Mouse (Mus musculus): ENCODE data around the gene Cgnl1.

Gene Cgnl1

GRCm38 (mm10) chr9:71716995-71717394 is 54.4 kb downstream of the Cgnl1 start:
- no peak for DNase-seq (ENCODE audit: low read depth)

GRCm38 (mm10) chr9:71710776-71711175 is 60.6 kb downstream of the Cgnl1 start:
- no peak for DNase-seq (ENCODE audit: low read depth)

GRCm38 (mm10) chr9:71709199-71709598 is 62.2 kb downstream of the Cgnl1 start:
- DNase-seq (ENCODE audit: low read depth), result no peak

GRCm38 (mm10) chr9:71707989-71708388 is 63.4 kb downstream of the Cgnl1 start:
- no peak for DNase-seq (ENCODE audit: low read depth)

- no peak for DNase-seq (ENCODE audit: low read depth)
These were observed 66.9 kb downstream of the Cgnl1 start for GRCm38 (mm10) chr9:71704332-71705014.

- no peak for DNase-seq (ENCODE audit: low read depth)
These were observed 72.3 kb downstream of the Cgnl1 start for GRCm38 (mm10) chr9:71699087-71699486.

GRCm38 (mm10) chr9:71698116-71698515 is 73.3 kb downstream of the Cgnl1 start:
- DNase-seq (ENCODE audit: low read depth), result no peak

GRCm38 (mm10) chr9:71697189-71697588 is 74.2 kb downstream of the Cgnl1 start:
- no peak for DNase-seq (ENCODE audit: low read depth)

- DNase-seq (ENCODE audit: low read depth), result no peak
These were observed 74.6 kb downstream of the Cgnl1 start for GRCm38 (mm10) chr9:71696762-71697161.

- DNase-seq (ENCODE audit: low read depth), result no peak
These were observed 76.3 kb downstream of the Cgnl1 start for GRCm38 (mm10) chr9:71695133-71695532.

- no peak for DNase-seq (ENCODE audit: low read depth)
These were observed 77.2 kb downstream of the Cgnl1 start for GRCm38 (mm10) chr9:71694223-71694622.

- no peak for DNase-seq (ENCODE audit: low read depth)
These were observed 77.6 kb downstream of the Cgnl1 start for GRCm38 (mm10) chr9:71693771-71694170.

- no peak for DNase-seq (ENCODE audit: low read depth)
These were observed 79.2 kb downstream of the Cgnl1 start for GRCm38 (mm10) chr9:71692165-71692564.

GRCm38 (mm10) chr9:71689369-71690073 is 81.9 kb downstream of the Cgnl1 start:
- DNase-seq (ENCODE audit: low read depth), result no peak

GRCm38 (mm10) chr9:71686463-71686862 is 84.9 kb downstream of the Cgnl1 start:
- DNase-seq (ENCODE audit: low read depth), result no peak

GRCm38 (mm10) chr9:71684772-71685171 is 86.6 kb downstream of the Cgnl1 start:
- DNase-seq (ENCODE audit: low read depth), result no peak

GRCm38 (mm10) chr9:71680381-71680780 is 91.0 kb downstream of the Cgnl1 start:
- no peak for DNase-seq (ENCODE audit: low read depth)

- no peak for DNase-seq (ENCODE audit: low read depth)
These were observed 92.1 kb downstream of the Cgnl1 start for GRCm38 (mm10) chr9:71679103-71679815.

- DNase-seq (ENCODE audit: low read depth), result no peak
These were observed 94.3 kb downstream of the Cgnl1 start for GRCm38 (mm10) chr9:71676988-71677688.

- DNase-seq (ENCODE audit: low read depth), result no peak
These were observed 95.5 kb downstream of the Cgnl1 start for GRCm38 (mm10) chr9:71675799-71676414.

- no peak for DNase-seq (ENCODE audit: low read depth)
These were observed 96.2 kb downstream of the Cgnl1 start for GRCm38 (mm10) chr9:71675216-71675615.

- DNase-seq (ENCODE audit: low read depth), result no peak
These were observed 96.9 kb downstream of the Cgnl1 start for GRCm38 (mm10) chr9:71674476-71674875.
